Mouse (Mus musculus) embryonic stem cell, embryonic (primary cell): Measurements from ENCODE around the gene Exo1.

Experiments used
- CTCF ChIA-PET, 4 experiments: fragments of 300-600 bp in 2 of 4; fragments of 350-600 bp in 2 of 4; sonication (Branson Sonifier 250); formaldehyde crosslinking; loops; one replicate each; lab custom pipeline; 2022; ENCODE audit warnings: inconsistent platforms in 2 of 4; lab: Charles Lee
- POLR2A ChIA-PET, 4 experiments: fragments of 300-600 bp in 2 of 4; fragments of 350-600 bp in 2 of 4; sonication (Branson Sonifier 250); formaldehyde crosslinking; loops; one replicate each; lab custom pipeline; 2022; ENCODE audit warnings: antibody characterized with exemption in 4 of 4, inconsistent platforms in 1 of 4; lab: Charles Lee

Exo1 gene

DNA sequence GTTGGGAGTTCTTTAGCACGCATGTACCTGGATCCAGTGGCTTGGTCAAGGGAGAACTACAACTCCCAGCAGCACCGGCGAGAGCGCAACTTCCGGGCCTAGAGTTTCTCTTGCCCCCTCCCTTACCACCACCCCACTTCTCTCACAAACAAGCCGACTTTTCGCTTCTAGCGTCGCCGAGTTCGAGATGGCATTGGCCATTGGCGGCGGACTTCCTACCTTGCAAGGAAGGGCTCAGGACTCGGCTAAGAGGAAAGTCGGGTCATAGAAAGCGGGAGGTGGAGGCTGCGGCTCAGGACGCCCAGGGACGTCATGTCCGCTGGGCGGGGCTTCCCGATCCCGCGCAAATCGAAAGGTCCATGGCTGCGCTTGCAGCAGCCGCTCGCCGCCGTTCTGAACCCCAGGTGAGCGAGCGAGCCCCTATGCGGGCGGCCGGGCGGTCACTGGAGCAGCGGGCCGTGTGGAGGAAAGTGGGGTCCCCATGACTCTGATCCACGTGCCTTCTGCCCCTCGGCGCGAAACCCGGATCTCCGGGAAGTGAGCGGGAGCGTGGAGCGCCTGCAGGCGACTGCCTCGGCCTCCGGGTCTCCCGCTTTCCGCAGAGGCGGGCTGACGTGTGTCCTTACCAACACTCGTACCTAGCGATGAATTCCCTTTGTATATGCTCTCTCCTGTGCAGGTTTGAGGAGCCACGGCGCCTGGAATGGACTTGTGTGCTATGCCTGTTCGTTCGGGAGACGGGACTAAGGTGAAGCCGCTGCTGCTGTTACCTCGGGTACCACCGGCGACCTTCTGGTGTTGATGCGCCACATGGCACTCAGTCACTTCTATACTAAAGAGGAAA lies at the start of gene Exo1:
Gene Exo1 (plus strand): TSS at position 129 of the 844 bp plus-strand sequence.
- CTCF ChIA-PET = no interaction called here
- POLR2A ChIA-PET = interaction anchor here in 1 of 4 experiments (1.0 kb wide), 1 partner anchor 9 kb away, joined by 3 read pairs; no protein-coding TSS in a partner anchor

DNA sequence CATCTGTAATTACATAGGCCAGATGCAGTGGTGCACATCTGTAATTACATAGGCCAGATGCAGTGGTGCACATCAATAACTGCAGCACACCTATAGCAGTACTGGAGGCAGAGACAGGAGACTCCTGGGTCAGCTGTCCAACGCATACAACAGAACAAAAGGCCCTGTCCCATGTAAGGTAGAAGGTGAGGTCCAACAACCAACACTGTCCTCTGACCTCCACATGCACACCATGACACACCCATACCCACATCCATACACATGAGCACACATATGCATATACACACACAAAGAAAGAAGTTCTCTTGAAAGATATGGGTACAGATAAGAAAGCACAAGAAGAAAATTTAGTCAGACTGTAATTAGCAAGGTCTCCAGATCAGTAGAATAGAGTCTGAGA lies 24.9 kb upstream of the Exo1 start:
- ChIA-PET POLR2A (no interaction called here), CTCF (no interaction called here)

- ChIA-PET POLR2A (interaction anchor here in 3 of 4 experiments (0.5 to 0.7 kb wide), 3 partner anchors 26 to 252 kb away, joined by 3 read pairs; no protein-coding TSS in a partner anchor), CTCF (interaction anchor here in 2 of 4 experiments (0.6 to 0.8 kb wide), 2 partner anchors 56 to 57 kb away, joined by 3 to 4 read pairs; no protein-coding TSS in a partner anchor)
Measured at GRCm38 (mm10) chr1:175867050-175867449, 13.3 kb upstream of the Exo1 start.

- CTCF ChIA-PET = interaction anchor here in 1 of 4 experiments (0.6 kb wide), 1 partner anchor 56 kb away, joined by 3 read pairs; no protein-coding TSS in a partner anchor
- POLR2A ChIA-PET = interaction anchor here in 1 of 4 experiments (0.5 kb wide), 1 partner anchor 251 kb away, joined by 3 read pairs; no protein-coding TSS in a partner anchor
Measured at GRCm38 (mm10) chr1:175867558-175867957, 12.8 kb upstream of the Exo1 start.

GRCm38 (mm10) chr1:175870716-175871115 lies 9.7 kb upstream of the Exo1 start:
- ChIA-PET POLR2A (interaction anchor here in 2 of 4 experiments (0.6 kb wide), 2 partner anchors 141 to 406 kb away, joined by 3 to 4 read pairs; no protein-coding TSS in a partner anchor), CTCF (no interaction called here)

- ChIA-PET POLR2A (interaction anchor here in 1 of 4 experiments (0.8 kb wide), 1 partner anchor 8 kb away, joined by 3 read pairs; no protein-coding TSS in a partner anchor), CTCF (no interaction called here)
Measured at GRCm38 (mm10) chr1:175872028-175872816, 8.2 kb upstream of the Exo1 start.

DNA sequence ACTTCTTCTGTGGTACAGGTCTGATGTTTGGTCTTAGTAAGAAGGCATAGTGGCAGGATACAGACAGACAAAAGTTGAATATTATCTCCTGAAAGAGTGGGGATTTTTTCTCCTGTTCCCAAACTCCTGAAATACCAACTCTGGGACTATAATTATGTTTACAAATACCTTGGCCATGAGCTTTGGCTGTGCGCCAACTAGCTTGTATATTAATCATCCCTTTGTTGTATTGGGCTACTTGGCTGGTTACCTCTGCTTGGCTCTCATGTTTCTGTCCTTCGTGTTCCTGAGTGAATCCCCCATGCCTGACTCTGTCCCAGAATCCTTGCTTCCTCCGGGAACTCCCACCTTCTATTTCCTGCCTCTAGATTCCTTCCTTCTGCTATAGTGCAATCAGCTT lies 3.0 kb downstream of the Exo1 start:
- POLR2A ChIA-PET = interaction anchor here in 2 of 4 experiments (0.8 to 2.6 kb wide), 7 partner anchors 9 to 26 kb away, joined by 3 to 22 read pairs (median 3); no protein-coding TSS in a partner anchor
- CTCF ChIA-PET = no interaction called here

DNA sequence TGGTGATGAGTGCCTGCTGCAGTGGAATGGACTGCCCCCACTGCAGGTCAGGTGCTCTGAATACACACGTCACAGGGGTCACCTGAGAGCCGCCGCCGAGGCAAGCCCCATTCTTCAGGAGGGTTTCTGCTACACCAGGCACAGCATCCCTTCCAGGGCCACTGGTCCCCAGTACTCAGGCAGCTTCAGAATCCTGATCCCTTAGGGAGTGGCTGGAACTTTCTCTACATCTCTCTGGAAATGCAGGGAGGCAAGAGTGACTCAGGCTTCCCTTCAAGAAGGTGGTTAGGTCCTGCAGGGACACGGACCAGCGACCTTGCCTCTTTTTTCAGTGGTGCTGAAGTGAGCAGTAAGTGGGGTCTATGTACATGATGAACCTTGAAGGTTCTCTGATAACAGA lies 12.9 kb downstream of the Exo1 start:
- CTCF ChIA-PET = no interaction called here

GRCm38 (mm10) chr1:175893726-175894125 lies 13.3 kb downstream of the Exo1 start:
- POLR2A ChIA-PET = interaction anchor here in 2 of 4 experiments (0.9 to 12.1 kb wide), 6 partner anchors 10 to 201 kb away, joined by 3 to 138 read pairs (median 4); partner anchors contain the start of genes Chml (in 1 of the 2) and Opn3 (in 1 of the 2)
- CTCF ChIA-PET = no interaction called here

More for the DNA sequence above, 12.9 kb downstream of the Exo1 start:
- POLR2A ChIA-PET = interaction anchor here in 3 of 4 experiments (1.1 to 12.1 kb wide), 5 partner anchors 9 to 200 kb away, joined by 3 to 138 read pairs (median 5); partner anchors contain the start of genes Chml (in 1 of the 3) and Opn3 (in 1 of the 3)

- POLR2A ChIA-PET = interaction anchor here in 1 of 4 experiments (12.8 kb wide), 1 partner anchor 14 kb away, joined by 138 read pairs; no protein-coding TSS in a partner anchor
- CTCF ChIA-PET = interaction anchor here in 1 of 4 experiments (0.6 kb wide), 1 partner anchor 80 kb away, joined by 4 read pairs; no protein-coding TSS in a partner anchor
Measured at GRCm38 (mm10) chr1:175911207-175911606, 30.8 kb downstream of the Exo1 start.

DNA sequence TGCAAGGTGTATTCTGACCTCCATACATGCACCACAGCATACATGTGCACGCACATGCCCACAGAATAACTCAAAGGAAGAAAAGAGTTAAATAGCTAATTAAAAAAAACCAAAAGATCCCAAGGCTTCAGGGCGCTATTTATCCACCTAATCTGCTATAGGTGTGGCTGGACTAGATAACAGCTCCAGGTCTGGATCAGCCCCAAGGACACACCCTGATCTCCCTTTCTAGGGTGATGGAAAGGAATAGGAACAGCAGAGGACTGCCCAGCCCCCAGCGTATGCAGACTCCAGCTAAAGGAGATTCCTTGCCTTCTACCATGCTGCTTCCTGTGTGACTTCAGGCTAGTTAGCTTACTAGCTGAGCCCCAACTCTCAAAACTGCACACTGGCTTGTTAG lies 31.7 kb downstream of the Exo1 start:
- ChIA-PET POLR2A (interaction anchor here in 1 of 4 experiments (0.6 to 12.8 kb wide), 4 partner anchors 9 to 251 kb away, joined by 4 to 138 read pairs (median 6); no protein-coding TSS in a partner anchor), CTCF (interaction anchor here in 1 of 4 experiments (0.7 kb wide), 1 partner anchor 27 kb away, joined by 3 read pairs; no protein-coding TSS in a partner anchor)

DNA sequence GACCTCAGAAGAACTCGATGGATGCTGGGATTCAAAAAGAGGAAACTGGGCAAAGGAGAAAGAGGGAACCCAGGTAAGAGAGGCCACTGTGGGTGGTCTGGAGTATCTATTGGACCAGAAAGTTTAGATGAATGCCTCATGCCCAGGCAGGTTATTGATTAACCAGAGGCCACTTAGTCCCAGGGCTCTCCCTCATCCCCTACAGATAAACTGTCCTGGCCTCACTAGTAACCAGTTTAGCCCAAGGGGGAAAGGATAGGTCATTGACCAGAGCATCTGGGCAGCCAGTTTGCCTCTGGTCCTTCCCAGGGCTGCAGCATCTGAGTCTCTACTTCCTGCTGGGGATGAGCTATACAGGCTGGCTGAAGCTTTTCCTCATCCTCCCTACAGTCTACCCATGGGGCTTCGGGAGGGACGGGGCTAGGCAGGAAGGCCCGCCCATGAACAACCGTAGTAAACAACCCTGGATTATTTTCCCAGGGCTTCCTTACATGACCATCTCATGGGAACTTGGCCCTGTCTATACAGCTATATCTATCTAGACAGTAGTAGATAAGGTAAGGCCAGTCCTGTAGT lies 33.4 kb downstream of the Exo1 start:
- CTCF ChIA-PET = interaction anchor here in 2 of 4 experiments (0.6 to 1.8 kb wide), 3 partner anchors 10 to 1444 kb away, joined by 3 to 5 read pairs (median 3); no protein-coding TSS in a partner anchor
- POLR2A ChIA-PET = interaction anchor here in 2 of 4 experiments (0.7 to 12.8 kb wide), 5 partner anchors 13 to 32 kb away, joined by 4 to 138 read pairs (median 5); no protein-coding TSS in a partner anchor

- CTCF ChIA-PET = no interaction called here
- POLR2A ChIA-PET = interaction anchor here in 1 of 4 experiments (1.0 kb wide), 1 partner anchor 8 kb away, joined by 5 read pairs; no protein-coding TSS in a partner anchor
Measured at GRCm38 (mm10) chr1:175920029-175920428, 39.6 kb downstream of the Exo1 start, which contains the start of gene Gm38100. Gm38100 (plus strand) TSS chr1:175920329.

- POLR2A ChIA-PET = interaction anchor here in 2 of 4 experiments (1.0 to 1.3 kb wide), 3 partner anchors 9 to 228 kb away, joined by 3 to 5 read pairs (median 5); partner anchors contain the start of genes Chml (in 1 of the 2) and Opn3 (in 1 of the 2)
- CTCF ChIA-PET = interaction anchor here in 1 of 4 experiments (0.7 kb wide), 1 partner anchor 1247 kb away, joined by 3 read pairs; no protein-coding TSS in a partner anchor
Measured at GRCm38 (mm10) chr1:175921091-175921490, 40.7 kb downstream of the Exo1 start.

GRCm38 (mm10) chr1:175923848-175924787 lies 43.7 kb downstream of the Exo1 start:
- CTCF ChIA-PET = interaction anchor here (0.5 to 1.5 kb wide), 24 partner anchors 10 to 1211 kb away, joined by 3 to 8 read pairs (median 3); partner anchors contain the start of genes Chml (in 1 of the 4), Fh1 (in 1 of the 4) and Opn3 (in 1 of the 4)

DNA sequence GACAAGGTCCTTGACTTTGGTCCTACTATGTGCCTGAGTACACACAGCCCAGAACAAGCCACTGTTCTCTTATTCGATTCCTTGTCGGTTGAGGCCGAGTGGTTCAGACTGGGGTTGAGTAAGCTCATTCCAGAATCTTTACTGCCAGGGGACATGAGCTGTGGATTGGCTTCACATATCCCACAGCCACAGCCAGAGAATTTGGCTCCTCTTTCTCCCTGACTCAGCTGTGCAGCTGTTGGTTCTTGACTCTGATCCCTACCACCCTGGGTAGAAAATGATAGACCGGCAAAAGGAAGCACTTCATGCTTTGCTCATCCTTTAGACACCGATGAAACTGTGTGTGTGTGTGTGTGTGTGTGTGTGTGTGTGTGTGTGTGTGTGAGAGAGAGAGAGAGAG lies 51.0 kb downstream of the Exo1 start:
- CTCF ChIA-PET = no interaction called here
- POLR2A ChIA-PET = interaction anchor here in 2 of 4 experiments (0.7 to 0.8 kb wide), 2 partner anchors 180 to 911 kb away, joined by 5 read pairs; no protein-coding TSS in a partner anchor

More at GRCm38 (mm10) chr1:175923848-175924787, 43.7 kb downstream of the Exo1 start:
- POLR2A ChIA-PET = interaction anchor here in 2 of 4 experiments (0.5 to 1.0 kb wide), 4 partner anchors 9 to 37 kb away, joined by 3 read pairs; no protein-coding TSS in a partner anchor
